Mouse (Mus musculus) embryonic facial prominence, embryonic 14.5 days (tissue): ENCODE results near the gene Neu3. TPM values are rescaled to one million over a fixed set of nuclear protein-coding genes. Genes with fewer than 3 reads are reported as not detected.
A peak's percentile ranks its signal among the peaks of the same experiment; 100 is the strongest.
"Not testable (repeated sequence)": the region's sequence is repeated elsewhere in the genome, so short reads cannot be mapped to it uniquely, and the experiment has no call there.

Experiments used
- ATAC-seq: fragments of 200-750 bp; cut with Nextera tagmentation; 2 replicates; pipeline ENCODE4 v1.8.0; 2017; ENCODE audit warnings: low read depth, moderate number of reproducible peaks, moderate TSS enrichment
- DNase-seq: peaks from one replicate; pipeline ENCODE4 v3.0.0-alpha.2; 2015; ENCODE audit warnings: low spot score
- H3K27ac ChIP-seq: fragments of 300-500 bp; sonication (generic); replicated peaks from 2 replicates; pipeline ENCODE4 v1.5.1; 2014; ENCODE audit warnings: low read depth, mild to moderate bottlenecking, low read length, moderate library complexity
- H3K27me3 ChIP-seq: fragments of 300-500 bp; sonication (generic); replicated peaks from 2 replicates; pipeline ENCODE4 v1.6.1; 2014; ENCODE audit warnings: low read length; ENCODE audit not compliant: control insufficient read depth, insufficient read depth
- H3K36me3 ChIP-seq: fragments of 300-500 bp; sonication (generic); 2 replicates; pipeline ENCODE4 v1.6.1; 2014; ENCODE audit warnings: low read length, mixed read lengths; ENCODE audit not compliant: control insufficient read depth, insufficient read depth
- H3K4me1 ChIP-seq: fragments of 300-500 bp; sonication (generic); 2 replicates; pipeline ENCODE4 v1.6.1; 2014; ENCODE audit warnings: antibody characterized with exemption, low read length; ENCODE audit not compliant: control insufficient read depth, insufficient read depth
- H3K4me2 ChIP-seq: fragments of 300-500 bp; sonication (generic); 2 replicates; pipeline ENCODE4 v1.6.1; 2014; ENCODE audit warnings: low read depth, mild to moderate bottlenecking, low read length, moderate library complexity, mixed read lengths
- H3K4me3 ChIP-seq: fragments of 300-500 bp; sonication (generic); 2 replicates; pipeline ENCODE4 v1.5.1; 2014; ENCODE audit warnings: low read depth, mild to moderate bottlenecking, low read length
- H3K9ac ChIP-seq: fragments of 300-500 bp; sonication (generic); 2 replicates; pipeline ENCODE4 v1.6.1; 2014; ENCODE audit warnings: low read depth, mild to moderate bottlenecking, low read length, moderate library complexity, mixed read lengths
- H3K9me3 ChIP-seq: fragments of 300-500 bp; sonication (generic); 2 replicates; pipeline ENCODE4 v1.6.1; 2016; ENCODE audit warnings: low read length; ENCODE audit not compliant: control insufficient read depth
- WGBS: fragments of 180-500 bp; shearing (Covaris S2); extraction: QIAGEN DNeasy Blood & Tissue Kit; methylation state at CpG from one replicate; pipeline ENCODE4 v1.1.7; 2014; 5-methylcytosine and 5-hydroxymethylcytosine counted together
- polyA plus RNA-seq: library from polyadenylated mRNA; unstranded; fragments of >200 nt; fragmentation: Nextera tagmentation; extraction: Ambion mirVana; gene quantifications from 2 replicates; pipeline ENCODE4 v1.2.1, GENCODE M21; 2014

The Neu3 gene
- polyA plus RNA-seq, 1 experiment from 2014 or later, result 1.9 TPM

GRCm38 (mm10) chr7:99810814-99811213 lies 17.4 kb downstream of the Neu3 start:
- H3K36me3 ChIP-seq, result no peaks in the 10 kb centered on the region
- no peaks in the 10 kb centered on the region for H3K27me3 ChIP-seq
- no peak overlapping the region for H3K4me2 ChIP-seq
- no peak overlapping the region for H3K4me3 ChIP-seq
- no peaks in the 10 kb centered on the region for H3K9me3 ChIP-seq
- no peak overlapping the region for H3K9ac ChIP-seq
- no peaks in the 10 kb centered on the region for H3K4me1 ChIP-seq
- WGBS, result 90% methylated on average over 2 of the region's 2 CpGs
- no peak overlapping the region for H3K27ac ChIP-seq
- ATAC-seq, result no peak
- no peak for DNase-seq

GRCm38 (mm10) chr7:99807043-99807442 lies 21.2 kb downstream of the Neu3 start:
- H3K9me3 ChIP-seq, H3K27me3 ChIP-seq, H3K27ac ChIP-seq, ATAC-seq, H3K4me3 ChIP-seq, H3K9ac ChIP-seq, DNase-seq, H3K4me1 ChIP-seq, H3K4me2 ChIP-seq, H3K36me3 ChIP-seq: not testable (repeated sequence)
- 72% methylated on average over 7 of the region's 7 CpGs for WGBS

DNA sequence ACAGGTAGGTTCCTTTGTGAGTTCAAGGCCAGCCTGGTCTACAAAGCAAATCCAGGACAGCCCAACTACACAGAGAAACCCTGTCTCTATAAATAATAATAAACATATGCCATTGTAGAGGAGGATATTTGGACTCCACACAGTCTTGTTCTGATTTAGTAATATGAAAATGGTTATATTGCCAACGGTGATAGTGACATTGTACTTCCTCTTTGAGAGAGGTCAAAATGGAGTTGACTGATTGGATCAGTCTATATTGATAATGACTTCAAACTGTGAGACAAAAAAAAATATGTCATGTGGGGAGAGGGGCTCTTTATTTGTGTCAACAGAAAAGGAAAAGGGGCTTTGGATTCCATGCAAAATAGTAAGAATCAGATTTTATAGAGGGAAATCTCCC lies 22.9 kb downstream of the Neu3 start:
- H3K27me3 ChIP-seq, result no peaks in the 10 kb centered on the region
- H3K4me2 ChIP-seq, result no peak overlapping the region
- DNase-seq, result no peak
- ATAC-seq, result no peak
- no peak overlapping the region for H3K9ac ChIP-seq
- no peaks in the 10 kb centered on the region for H3K4me1 ChIP-seq
- WGBS, result 57% methylated on average over 1 of the region's 1 CpGs
- H3K9me3 ChIP-seq, result no peaks in the 10 kb centered on the region
- H3K36me3 ChIP-seq, result no peaks in the 10 kb centered on the region
- H3K27ac ChIP-seq, result no peak overlapping the region
- H3K4me3 ChIP-seq, result no peak overlapping the region

DNA sequence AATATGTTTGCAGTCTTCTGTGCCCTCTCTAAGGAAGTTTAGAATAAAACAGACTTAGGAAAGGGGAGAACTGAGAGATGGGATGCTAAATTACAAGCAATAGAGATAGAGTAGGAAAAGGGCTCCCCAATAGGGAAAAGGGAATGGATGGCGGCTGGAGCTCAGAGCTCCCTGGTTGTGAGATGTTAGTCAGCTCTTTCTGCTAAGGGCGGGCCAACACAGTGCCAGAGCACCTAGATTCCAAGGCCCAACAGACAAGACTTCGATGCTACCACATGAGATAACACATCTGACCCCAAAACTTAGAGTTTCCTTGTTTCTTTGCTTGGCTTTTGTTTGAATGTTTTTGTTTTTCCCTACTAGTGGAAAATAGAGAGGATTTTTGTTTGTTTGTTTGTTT lies 24.2 kb downstream of the Neu3 start:
- not testable (repeated sequence) for H3K36me3 ChIP-seq, H3K4me2 ChIP-seq, H3K27ac ChIP-seq, H3K4me3 ChIP-seq, H3K9me3 ChIP-seq, DNase-seq, H3K27me3 ChIP-seq, H3K9ac ChIP-seq, ATAC-seq, H3K4me1 ChIP-seq
- WGBS, result 83% methylated on average over 3 of the region's 3 CpGs

- Histone ChIP-seq H3K27me3 (no peaks in the 10 kb centered on the region), H3K9me3 (no peaks in the 10 kb centered on the region), H3K4me3 (no peak overlapping the region), H3K36me3 (no peaks in the 10 kb centered on the region), H3K27ac (no peak overlapping the region), H3K4me1 (no peaks in the 10 kb centered on the region), H3K4me2 (no peak overlapping the region), H3K9ac (no peak overlapping the region)
- ATAC-seq, result no peak
- 65% methylated on average over 8 of the region's 8 CpGs for WGBS
- no peak for DNase-seq
Measured at GRCm38 (mm10) chr7:99803535-99803934, 24.7 kb downstream of the Neu3 start.

GRCm38 (mm10) chr7:99799118-99799517 lies 29.1 kb downstream of the Neu3 start:
- no peak overlapping the region for H3K9ac ChIP-seq
- H3K9me3 ChIP-seq, result no peaks in the 10 kb centered on the region
- ATAC-seq, result no peak
- 73% methylated on average over 7 of the region's 7 CpGs for WGBS
- no peak overlapping the region for H3K27ac ChIP-seq
- no peak for DNase-seq
- no peak overlapping the region for H3K4me2 ChIP-seq
- H3K4me3 ChIP-seq, result no peak overlapping the region
- no peaks in the 10 kb centered on the region for H3K27me3 ChIP-seq
- 0 out of 2 replicates have a peak, but pooled peaks cover 5% of the 10 kb centered on the region for H3K4me1 ChIP-seq
- H3K36me3 ChIP-seq, result no peaks in the 10 kb centered on the region

DNA sequence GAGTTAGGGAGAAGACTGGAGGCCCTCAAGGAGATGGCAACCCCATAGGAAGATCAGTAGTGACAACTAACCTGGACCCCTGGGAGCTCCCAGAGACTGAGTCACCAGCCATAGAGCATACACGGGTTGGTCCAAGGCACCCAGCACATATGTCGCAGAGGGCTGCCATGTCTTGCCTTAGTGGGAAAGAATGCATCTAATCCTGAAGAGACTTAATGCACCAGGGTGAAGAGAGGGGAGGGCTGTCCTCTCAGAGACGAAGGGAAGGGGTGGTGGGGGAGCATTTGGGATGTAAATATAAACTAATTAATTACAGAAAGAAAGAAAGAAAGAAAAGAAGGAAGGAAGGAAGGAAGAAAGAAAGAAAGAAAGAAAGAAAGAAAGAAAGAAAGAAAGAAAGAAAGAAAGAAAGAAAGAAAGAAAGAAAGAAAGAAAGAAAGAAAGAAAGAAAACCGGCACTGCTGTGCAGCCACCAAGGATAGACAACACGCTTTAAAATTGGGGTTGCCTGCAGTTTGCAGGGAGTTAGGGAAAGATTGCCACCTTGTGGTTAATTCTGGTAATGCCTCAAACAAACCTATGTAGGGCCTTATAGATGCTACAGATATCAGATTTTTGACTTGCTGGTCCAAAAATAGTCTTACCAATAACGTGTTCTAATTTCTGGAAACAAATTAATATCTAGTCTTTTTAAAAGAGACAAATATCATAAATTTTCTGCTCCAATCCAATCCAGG lies 30.1 kb downstream of the Neu3 start:
- Histone ChIP-seq H3K4me3 (no peak overlapping the region), H3K9me3 (no peaks in the 10 kb centered on the region), H3K27ac (no peak overlapping the region), H3K36me3 (no peaks in the 10 kb centered on the region), H3K4me1 (0 out of 2 replicates have a peak, but pooled peaks cover 5% of the 10 kb centered on the region), H3K4me2 (no peak overlapping the region), H3K27me3 (no peaks in the 10 kb centered on the region), H3K9ac (no peak overlapping the region)
- ATAC-seq (no peak; the same call in 1 of the 2 replicates), DNase-seq (peak; percentile 87)
- 30% methylated on average over 6 of the region's 6 CpGs for WGBS

DNA sequence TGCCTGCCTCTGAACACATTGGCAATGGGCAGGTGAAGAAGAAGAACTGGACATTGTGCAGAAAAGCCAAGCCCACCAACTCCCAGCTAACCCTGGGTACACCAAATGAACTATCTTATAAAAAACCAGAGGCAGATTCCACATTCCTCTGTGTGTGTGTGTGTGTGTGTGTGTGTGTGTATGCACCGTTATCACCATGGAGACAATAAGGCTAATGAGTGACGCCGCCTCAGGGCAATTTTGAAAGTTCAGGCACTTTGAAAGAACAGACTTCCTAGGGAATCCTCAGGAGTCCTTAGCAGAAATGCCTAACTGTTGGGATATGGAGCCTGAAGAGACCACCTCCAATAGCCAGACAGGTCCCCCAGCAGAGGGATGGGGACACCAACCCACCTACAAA lies 31.0 kb downstream of the Neu3 start:
- 0 out of 2 replicates have a peak, but pooled peaks cover 5% of the 10 kb centered on the region for H3K4me1 ChIP-seq
- ATAC-seq (no peak), DNase-seq (no peak)
- WGBS, result 66% methylated on average over 3 of the region's 3 CpGs
- no peak overlapping the region for H3K27ac ChIP-seq
- no peak overlapping the region for H3K4me3 ChIP-seq
- H3K4me2 ChIP-seq, result no peak overlapping the region
- H3K27me3 ChIP-seq, result no peaks in the 10 kb centered on the region
- no peaks in the 10 kb centered on the region for H3K36me3 ChIP-seq
- no peaks in the 10 kb centered on the region for H3K9me3 ChIP-seq
- H3K9ac ChIP-seq, result no peak overlapping the region

DNA sequence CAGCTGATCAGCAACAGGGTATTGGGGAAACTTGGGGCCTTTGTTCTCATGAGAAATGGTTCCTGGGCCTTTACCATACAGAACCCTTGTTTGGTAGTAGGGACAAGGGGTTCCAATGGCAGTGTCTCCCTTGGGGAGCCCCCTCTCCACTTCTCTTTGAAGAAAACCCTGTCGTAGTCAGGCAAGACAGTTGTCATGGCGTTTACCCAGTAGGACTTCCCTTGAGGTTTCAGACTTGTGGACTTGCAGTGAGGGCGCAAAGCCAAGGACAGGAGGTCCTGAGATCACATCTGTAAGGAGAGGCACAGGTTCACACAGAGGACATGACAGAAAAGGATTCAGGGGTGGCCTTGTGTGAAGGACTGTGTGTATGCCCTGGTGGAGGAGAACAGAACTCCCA lies 31.7 kb downstream of the Neu3 start:
- DNase-seq (no peak), ATAC-seq (no peak)
- Histone ChIP-seq H3K27me3 (no peaks in the 10 kb centered on the region), H3K27ac (no peak overlapping the region), H3K9me3 (no peaks in the 10 kb centered on the region), H3K4me3 (no peak overlapping the region), H3K4me2 (no peak overlapping the region), H3K36me3 (no peaks in the 10 kb centered on the region), H3K9ac (no peak overlapping the region), H3K4me1 (0 out of 2 replicates have a peak, but pooled peaks cover 5% of the 10 kb centered on the region)
- WGBS, result 71% methylated on average over 3 of the region's 3 CpGs
